Mouse (Mus musculus) MEL (cell line): ENCODE data around the gene Rpp14. TPM values are rescaled to one million over a fixed set of nuclear protein-coding genes. Genes with fewer than 3 reads are reported as not detected.

Experiments used
- DNase-seq: peaks from one replicate; pipeline ENCODE4 v3.0.0; 2011; ENCODE audit warnings: low read depth, low spot score
- H3K27ac ChIP-seq: 2 replicates; pipeline ENCODE4 v1.5.1; 2012; ENCODE audit warnings: low read depth, mild to moderate bottlenecking, control low read depth, low read length, moderate library complexity; ENCODE audit not compliant: control insufficient read depth
- H3K27me3 ChIP-seq, 2 experiments: fragments of 150-350 bp in 1 of 2; sonication (generic) in 1 of 2; 2 replicates each; pipeline ENCODE4 v1.6.1; 2012; ENCODE audit warnings: low read length in 2 of 2, mild to moderate bottlenecking in 2 of 2, improper control_type of control experiment in 1 of 2, moderate library complexity in 1 of 2; ENCODE audit not compliant: insufficient read depth in 2 of 2, control insufficient read depth in 1 of 2
- H3K36me3 ChIP-seq, 2 experiments: 2 replicates each; pipeline ENCODE4 v1.6.1; 2012 to 2014; ENCODE audit warnings: low read length in 2 of 2, improper control_type of control experiment in 1 of 2, inconsistent platforms in 1 of 2, mild to moderate bottlenecking in 1 of 2; ENCODE audit not compliant: insufficient read depth in 2 of 2, control insufficient read depth in 1 of 2
- H3K4me1 ChIP-seq, 2 experiments: fragments of 150-350 bp in 1 of 2; sonication (generic) in 1 of 2; 2 replicates each; pipeline ENCODE4 v1.6.1; 2012; ENCODE audit warnings: low read length in 2 of 2, improper control_type of control experiment in 1 of 2, mild to moderate bottlenecking in 1 of 2; ENCODE audit not compliant: insufficient read depth in 2 of 2, control insufficient read depth in 1 of 2
- H3K4me3 ChIP-seq, 2 experiments: fragments of 150-350 bp in 1 of 2; sonication (generic) in 1 of 2; 2 replicates each; pipeline ENCODE4 v1.5.1; 2012; ENCODE audit warnings: low read depth in 2 of 2, low read length in 2 of 2, mild to moderate bottlenecking in 2 of 2, moderate library complexity in 2 of 2, control low read depth in 1 of 2, improper control_type of control experiment in 1 of 2; ENCODE audit not compliant: control insufficient read depth in 1 of 2, insufficient read depth in 1 of 2
- H3K79me2 ChIP-seq: 2 replicates; pipeline ENCODE4 v1.6.1; 2012; ENCODE audit warnings: mild to moderate bottlenecking, low read length, moderate library complexity; ENCODE audit not compliant: control insufficient read depth, poor library complexity, insufficient read depth
- H3K9ac ChIP-seq: 2 replicates; pipeline ENCODE4 v1.6.1; 2012; ENCODE audit warnings: low read depth, mild to moderate bottlenecking, control low read depth, low read length, moderate library complexity; ENCODE audit not compliant: control insufficient read depth, poor library complexity, severe bottlenecking
- H3K9me3 ChIP-seq: fragments of 150-350 bp; sonication (generic); replicated peaks from 2 replicates; pipeline ENCODE4 v1.6.1; 2012; ENCODE audit warnings: mild to moderate bottlenecking, low read length, improper control_type of control experiment, moderate library complexity; ENCODE audit not compliant: insufficient read depth
- BHLHE40 ChIP-seq: IDR thresholded peaks from 2 replicates; pipeline ENCODE4 v1.6.1; 2012; ENCODE audit warnings: low read depth, mild to moderate bottlenecking, inconsistent platforms, low read length, improper control_type of control experiment, borderline replicate concordance
- CHD2 ChIP-seq: IDR thresholded peaks from 2 replicates; pipeline ENCODE4 v1.6.1; 2011; ENCODE audit warnings: low read length, improper control_type of control experiment
- JUND ChIP-seq: IDR thresholded peaks from 2 replicates; pipeline ENCODE4 v1.6.1; 2011; ENCODE audit warnings: low read depth, mild to moderate bottlenecking, improper control_type of control experiment, low read length
- KAT2A ChIP-seq: conservative IDR thresholded peaks from 2 replicates; pipeline ENCODE4 v1.6.1; 2012; ENCODE audit warnings: low read depth, low read length, improper control_type of control experiment, inconsistent platforms
- MAFK ChIP-seq: IDR thresholded peaks from 2 replicates; pipeline ENCODE4 v1.6.1; 2011; ENCODE audit warnings: low read depth, mild to moderate bottlenecking, low read length, improper control_type of control experiment, borderline replicate concordance
- MAX ChIP-seq: IDR thresholded peaks from 2 replicates; pipeline ENCODE4 v1.6.1; 2011; ENCODE audit warnings: low read length, improper control_type of control experiment
- MAZ ChIP-seq: IDR thresholded peaks from 2 replicates; pipeline ENCODE4 v1.6.1; 2012; ENCODE audit warnings: low read depth, mild to moderate bottlenecking, inconsistent platforms, low read length, improper control_type of control experiment
- MEF2A ChIP-seq: IDR thresholded peaks from 2 replicates; pipeline ENCODE4 v1.6.1; 2014; ENCODE audit warnings: low read depth, mild to moderate bottlenecking, inconsistent platforms, low read length, improper control_type of control experiment; ENCODE audit not compliant: poor library complexity, insufficient replicate concordance, severe bottlenecking; ENCODE audit errors: extremely low read depth
- MYC ChIP-seq: IDR thresholded peaks from 2 replicates; pipeline ENCODE4 v1.6.1; 2011; ENCODE audit warnings: low read depth, mild to moderate bottlenecking, low read length, improper control_type of control experiment, moderate library complexity
- NELFE ChIP-seq: IDR thresholded peaks from 2 replicates; pipeline ENCODE4 v1.6.1; 2011; ENCODE audit warnings: low read depth, low read length, improper control_type of control experiment
- POLR2A ChIP-seq, 2 experiments: IDR thresholded peaks; 2 replicates each; pipeline ENCODE4 v1.6.1; 2011 to 2012; ENCODE audit warnings: low read length in 2 of 2, mild to moderate bottlenecking in 2 of 2, control low read depth in 1 of 2, improper control_type of control experiment in 1 of 2, low read depth in 1 of 2, moderate library complexity in 1 of 2; ENCODE audit not compliant: control insufficient read depth in 1 of 2, insufficient read depth in 1 of 2, poor library complexity in 1 of 2
- RAD21 ChIP-seq: IDR thresholded peaks from 2 replicates; pipeline ENCODE4 v1.6.1; 2011; ENCODE audit warnings: mild to moderate bottlenecking, low read depth, low read length, improper control_type of control experiment
- SIN3A ChIP-seq: IDR thresholded peaks from 2 replicates; pipeline ENCODE4 v1.6.1; 2012; ENCODE audit warnings: low read length, improper control_type of control experiment, inconsistent platforms
- TBP ChIP-seq: IDR thresholded peaks from 2 replicates; pipeline ENCODE4 v1.8.0; 2011; ENCODE audit warnings: low read depth, low read length, improper control_type of control experiment
- TCF12 ChIP-seq: IDR thresholded peaks from 2 replicates; pipeline ENCODE4 v1.6.1; 2014; ENCODE audit warnings: low read depth, mild to moderate bottlenecking, inconsistent platforms, low read length, improper control_type of control experiment, moderate library complexity
- USF1 ChIP-seq: IDR thresholded peaks from 2 replicates; pipeline ENCODE4 v1.6.1; 2014; ENCODE audit warnings: low read depth, mild to moderate bottlenecking, inconsistent platforms, low read length, improper control_type of control experiment, moderate library complexity
- ZKSCAN1 ChIP-seq: IDR thresholded peaks from 2 replicates; pipeline ENCODE4 v1.6.1; 2012; ENCODE audit warnings: low read depth, mild to moderate bottlenecking, inconsistent platforms, low read length, improper control_type of control experiment, moderate library complexity
- ZMIZ1 ChIP-seq: IDR thresholded peaks from 2 replicates; pipeline ENCODE4 v1.6.1; 2012; ENCODE audit warnings: low read depth, mild to moderate bottlenecking, inconsistent platforms, low read length, improper control_type of control experiment, moderate library complexity
- polyA plus RNA-seq, 2 experiments: library from polyadenylated mRNA; stranded (reverse) in 1 of 2; unstranded in 1 of 2; fragments of >175 nt in 1 of 2; fragments of >200 nt in 1 of 2; gene quantifications; 2 replicates each; pipeline versions ENCODE4 v1.2.1 to v1.2.4; 2012; ENCODE audit warnings: low replicate concordance in 2 of 2, low read depth in 1 of 2; ENCODE audit not compliant: insufficient read length in 2 of 2, insufficient read depth in 1 of 2, missing spikeins in 1 of 2
- total RNA-seq: library from RNA; depleted of rRNA; stranded (reverse); fragments of 300-350 nt; gene quantifications from 2 replicates; pipeline ENCODE4 v1.2.3, GENCODE M21; 2012

The Rpp14 gene
- total and polyA plus RNA-seq, 3 experiments: 41.2 to 45.5 TPM; not detected in 1

DNA sequence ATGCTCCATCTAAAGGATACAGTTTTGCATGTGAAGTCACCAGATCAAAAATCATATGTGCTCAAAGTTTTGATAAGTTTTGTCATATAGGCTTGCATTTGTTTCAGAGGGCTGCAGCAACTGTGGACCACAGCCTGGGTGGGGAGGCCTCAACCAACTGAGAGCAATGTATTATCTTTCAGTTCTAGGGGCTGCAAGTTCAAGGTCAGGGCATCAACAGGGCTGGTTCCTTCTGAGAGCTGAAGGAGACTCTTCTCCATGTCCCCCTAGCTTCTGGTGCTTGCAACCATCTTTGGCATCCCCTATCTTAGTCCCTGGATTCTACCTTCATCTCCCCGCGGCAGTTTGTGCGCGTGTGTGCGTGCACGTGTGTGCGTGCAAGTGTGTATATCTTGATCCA, 27.5 kb upstream of the Rpp14 start:
- no peaks in the 10 kb centered on the region; a peak in 1 of 4 replicates for H3K27me3 ChIP-seq
- no peak overlapping the region for H3K9ac ChIP-seq
- no peaks in the 10 kb centered on the region for H3K79me2 ChIP-seq
- H3K27ac ChIP-seq: no peak overlapping the region
- H3K4me3 ChIP-seq: no peak overlapping the region
- no peaks in the 10 kb centered on the region for H3K36me3 ChIP-seq
- TF ChIP-seq RAD21 (no peak), JUND (no peak)
- no peaks in the 10 kb centered on the region for H3K9me3 ChIP-seq
- no peaks in the 10 kb centered on the region for H3K4me1 ChIP-seq
- DNase-seq: no peak

DNA sequence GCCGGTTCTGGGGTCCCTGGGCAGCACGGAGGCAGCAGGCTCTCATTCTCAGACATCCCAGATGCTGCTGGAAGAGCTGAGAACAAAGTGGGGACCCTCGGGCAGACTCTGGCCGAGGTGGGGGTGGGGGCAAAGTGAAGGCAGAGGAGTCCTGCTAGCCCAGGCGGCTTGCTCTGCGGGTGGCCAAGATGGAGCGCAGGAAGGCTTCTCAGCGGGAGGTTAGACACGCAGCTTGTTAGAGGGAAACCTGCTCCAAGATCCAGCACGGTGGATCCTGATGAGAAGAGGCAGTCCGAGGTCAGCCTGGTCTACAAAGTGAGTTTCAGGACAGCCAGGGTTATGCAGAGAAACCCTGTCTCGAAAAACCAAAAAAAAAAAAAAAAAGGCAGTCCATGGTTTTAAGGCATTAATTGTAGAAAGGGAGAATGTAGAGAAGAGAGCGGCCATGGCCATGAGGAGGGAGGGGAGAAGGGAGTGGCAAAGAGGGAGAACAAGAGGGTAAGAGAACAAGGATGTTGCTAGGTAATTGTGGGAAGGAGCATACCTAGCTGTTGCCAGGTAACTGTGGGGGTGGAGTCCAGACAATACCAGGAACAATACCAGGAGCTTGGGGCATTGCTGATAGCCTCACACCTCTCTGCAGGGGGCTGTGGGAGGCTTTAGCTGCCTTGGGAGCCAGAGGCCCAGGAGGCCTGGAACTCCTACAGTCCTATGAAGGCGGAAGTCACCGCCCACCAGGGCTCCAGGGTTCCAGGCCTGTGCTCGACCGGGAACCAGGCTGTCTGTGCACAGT, 25.7 kb upstream of the Rpp14 start:
- Histone ChIP-seq H3K79me2 (no peaks in the 10 kb centered on the region), H3K9ac (no peak overlapping the region), H3K36me3 (no peaks in the 10 kb centered on the region), H3K4me3 (no peak overlapping the region), H3K9me3 (no peaks in the 10 kb centered on the region), H3K4me1 (no peaks in the 10 kb centered on the region), H3K27me3 (no peaks in the 10 kb centered on the region; a peak in 1 of 4 replicates), H3K27ac (no peak overlapping the region)
- TF ChIP-seq SIN3A (no peak), NELFE (no peak), TBP (no peak), MAFK (no peak), MYC (no peak), ZMIZ1 (no peak), ZKSCAN1 (no peak), MAX (no peak), BHLHE40 (no peak), KAT2A (no peak), POLR2A (IDR thresholded peaks at IDR 0.05; ENCODE audit: control insufficient read depth in 1 of 2, insufficient read depth in 1 of 2, low read depth in 1 of 2, low read length in 2 of 2, poor library complexity in 1 of 2) (no peak), CHD2 (no peak), USF1 (no peak), TCF12 (no peak), MEF2A (no peak), MAZ (no peak)
- no peak for DNase-seq
